Mouse (Mus musculus) retina, adult 2 months (tissue): ENCODE results near the gene Trmu.
"Not testable (repeated sequence)": the region's sequence is repeated elsewhere in the genome, so short reads cannot be mapped to it uniquely, and the experiment has no call there.

ENCODE experiments used
- DNase-seq: peaks from one replicate; pipeline ENCODE4 v3.0.0-alpha.2; 2012; ENCODE audit warnings: low read depth, low spot score

Trmu gene

GRCm38 (mm10) chr15:85878848-85879497, at the start of gene Trmu:
Gene Trmu, plus strand, starts transcription at chr15:85879312.
- DNase-seq, result peak; percentile 82

- no peak for DNase-seq
Observed at GRCm38 (mm10) chr15:85829470-85829869, 49.6 kb upstream of the Trmu start.

- DNase-seq, result peak; percentile 50
Observed at GRCm38 (mm10) chr15:85831954-85832590, 47.0 kb upstream of the Trmu start, which contains the start of gene Ttc38. Gene Ttc38, plus strand, starts transcription at chr15:85832306.

- no peak for DNase-seq
Observed at GRCm38 (mm10) chr15:85832599-85832998, 46.5 kb upstream of the Trmu start.

GRCm38 (mm10) chr15:85835335-85835734, 43.8 kb upstream of the Trmu start:
- DNase-seq, result no peak

- DNase-seq, result no peak
Observed at GRCm38 (mm10) chr15:85836887-85837286, 42.2 kb upstream of the Trmu start.

GRCm38 (mm10) chr15:85840983-85841382, 38.1 kb upstream of the Trmu start:
- no peak for DNase-seq

GRCm38 (mm10) chr15:85841796-85842360, 37.2 kb upstream of the Trmu start:
- DNase-seq, result no peak

GRCm38 (mm10) chr15:85845071-85845470, 34.0 kb upstream of the Trmu start:
- DNase-seq, result no peak

GRCm38 (mm10) chr15:85851656-85852392, 27.3 kb upstream of the Trmu start:
- no peak for DNase-seq

- no peak for DNase-seq
Observed at GRCm38 (mm10) chr15:85858980-85859489, 20.1 kb upstream of the Trmu start.

GRCm38 (mm10) chr15:85859490-85860031, 19.6 kb upstream of the Trmu start, which contains the start of gene Gtse1:
Gene Gtse1, plus strand, starts transcription at chr15:85859745.
- peak; percentile 90 for DNase-seq

- not testable (repeated sequence) for DNase-seq
Observed at GRCm38 (mm10) chr15:85865913-85866312, 13.2 kb upstream of the Trmu start.

GRCm38 (mm10) chr15:85867696-85868095, 11.4 kb upstream of the Trmu start:
- DNase-seq, result peak; percentile 52

- DNase-seq, result no peak
Observed at GRCm38 (mm10) chr15:85877336-85877735, 1.8 kb upstream of the Trmu start.

GRCm38 (mm10) chr15:85879498-85879895, 385 bp downstream of the Trmu start:
- no peak for DNase-seq

GRCm38 (mm10) chr15:85885606-85886005, 6.5 kb downstream of the Trmu start:
- DNase-seq, result no peak

- DNase-seq, result no peak
Observed at GRCm38 (mm10) chr15:85889235-85889634, 10.1 kb downstream of the Trmu start.

GRCm38 (mm10) chr15:85891971-85892370, 12.9 kb downstream of the Trmu start:
- DNase-seq, result no peak

- DNase-seq, result no peak
Observed at GRCm38 (mm10) chr15:85892498-85893118, 13.5 kb downstream of the Trmu start.

GRCm38 (mm10) chr15:85893871-85894270, 14.8 kb downstream of the Trmu start:
- DNase-seq, result no peak
